In genomic region chr12:119204411-119204810, GRCm38 (mm10) we compare ENCODE assay signal across 27 mouse cellular contexts. TPM values are rescaled to one million over a fixed set of nuclear protein-coding genes. Genes with fewer than 3 reads are reported as not detected.
"Had no signal": no experiment of that assay in that cellular context is flagged by ENCODE, and none has a peak within 500 bp of the region (broad histone marks: within the 10 kb centered on the region; RNA-seq: fewer than 3 reads in every experiment).

No protein-coding gene starts in this region.

- H3K4me2 ChIP-seq: heart, embryonic 12.5 days; hindbrain, embryonic 12.5 days; hindbrain, embryonic 15.5 days; kidney, embryonic 15.5 days; limb, embryonic 12.5 days; liver, embryonic 11.5 days; liver, embryonic 13.5 days; liver, embryonic 15.5 days had no signal

- H3K27me3 ChIP-seq: heart, embryonic 12.5 days; hindbrain, embryonic 12.5 days; hindbrain, embryonic 15.5 days; kidney, embryonic 15.5 days; limb, embryonic 12.5 days; liver, embryonic 13.5 days; liver, embryonic 15.5 days had no signal

- H3K4me3 ChIP-seq: heart, embryonic 10.5 days; heart, embryonic 12.5 days; hindbrain, embryonic 10.5 days; hindbrain, embryonic 12.5 days; hindbrain, embryonic 15.5 days; kidney, embryonic 15.5 days; limb, embryonic 10.5 days; limb, embryonic 12.5 days; liver, embryonic 13.5 days; liver, embryonic 15.5 days had no signal

- DNase-seq: gastrocnemius, postnatal 14 days; heart, adult 18-20 months; heart, postnatal 10 days; heart, postnatal 4 days; kidney, adult 11 months; kidney, adult 2 months; kidney, adult 9 months; kidney, postnatal 14 days; kidney, postnatal 36 days; layer of hippocampus, adult 9-11 months; layer of hippocampus, postnatal 36 days; liver; liver, embryonic 13.5 days; liver, postnatal 0 days had no signal

- H3K9ac ChIP-seq: heart, embryonic 12.5 days; hindbrain, embryonic 12.5 days; hindbrain, embryonic 15.5 days; kidney, embryonic 15.5 days; limb, embryonic 12.5 days; liver, embryonic 13.5 days; liver, embryonic 15.5 days; liver, postnatal 0 days had no signal

- H3K36me3 ChIP-seq: heart, embryonic 10.5 days; hindbrain, embryonic 12.5 days; hindbrain, embryonic 15.5 days; kidney, embryonic 15.5 days; limb, embryonic 10.5 days; liver, embryonic 13.5 days; liver, embryonic 15.5 days had no signal

- H3K27ac ChIP-seq: heart, embryonic 10.5 days; hindbrain, embryonic 10.5 days; hindbrain, embryonic 12.5 days; hindbrain, embryonic 15.5 days; hindbrain, postnatal 0 days; kidney, embryonic 15.5 days; limb, embryonic 10.5 days; limb, embryonic 12.5 days; liver, embryonic 13.5 days; liver, embryonic 15.5 days had no signal

- ATAC-seq: hindbrain, postnatal 0 days; intestine, embryonic 16.5 days; liver, postnatal 0 days had no signal

- H3K9me3 ChIP-seq: heart, embryonic 10.5 days; heart, embryonic 12.5 days; hindbrain, embryonic 10.5 days; hindbrain, embryonic 12.5 days; hindbrain, embryonic 15.5 days; kidney, embryonic 15.5 days; limb, embryonic 10.5 days; limb, embryonic 12.5 days; liver, embryonic 13.5 days; liver, embryonic 15.5 days had no signal

- H3K4me1 ChIP-seq: heart, embryonic 10.5 days; heart, embryonic 12.5 days; hindbrain, embryonic 10.5 days; hindbrain, embryonic 12.5 days; hindbrain, embryonic 15.5 days; kidney, embryonic 15.5 days; limb, embryonic 10.5 days; liver, embryonic 13.5 days; liver, embryonic 15.5 days had no signal

RNA-seq across cellular contexts. Expression of gene Itgb8, which starts 34.2 kb away (rescaled TPM):
- total RNA-seq: granulocyte monocyte progenitor cell, adult 5-6 weeks had no signal
